Mouse (Mus musculus): ENCODE results near the gene Dapk2.

DNA sequence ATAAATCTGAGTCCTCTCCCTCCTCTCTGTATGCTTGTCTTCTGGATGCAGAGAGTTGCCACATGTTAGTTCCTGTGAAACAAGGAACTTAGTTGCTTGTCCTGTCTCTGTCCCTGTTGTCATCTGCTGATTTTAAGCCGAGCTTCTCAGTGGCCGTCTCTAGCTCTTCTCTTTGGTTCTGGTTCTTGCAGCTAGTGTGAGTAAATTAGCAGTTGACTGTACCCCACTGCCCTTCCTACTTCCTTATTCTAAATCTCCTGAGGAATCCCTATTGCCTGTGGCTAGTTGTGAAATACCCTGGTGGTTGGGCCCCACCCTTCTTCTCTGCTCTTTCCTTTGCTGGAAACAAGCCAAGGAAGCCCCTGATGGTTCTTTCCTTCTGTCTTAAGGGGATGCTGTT is 26.6 kb upstream of the Dapk2 start:
- no peak for TF ChIP-seq POLR2A (IDR thresholded peaks at IDR 0.05; ENCODE audit: insufficient read depth, low read depth, low read length)
- no peak for TF ChIP-seq CTCF (IDR thresholded peaks at IDR 0.05; ENCODE audit: insufficient read depth, low read depth, low read length)

Data from olfactory bulb, adult 2 months (tissue).